Mouse (Mus musculus) cortical plate, adult 2 months (tissue): Measurements from ENCODE around the gene Cdca3.

Experiments used
- CTCF ChIP-seq: fragments of 200-500 bp; IDR thresholded peaks from 2 replicates; pipeline ENCODE4 v1.5.1; 2011; ENCODE audit warnings: mild to moderate bottlenecking, control low read depth, low read length; ENCODE audit not compliant: insufficient read depth; ENCODE audit errors: extremely low read depth
- POLR2A ChIP-seq: fragments of 200-500 bp; IDR thresholded peaks from 2 replicates; pipeline ENCODE4 v1.6.1; 2011; ENCODE audit warnings: mild to moderate bottlenecking, low read length, control low read depth; ENCODE audit not compliant: insufficient read depth; ENCODE audit errors: extremely low read depth

DNA sequence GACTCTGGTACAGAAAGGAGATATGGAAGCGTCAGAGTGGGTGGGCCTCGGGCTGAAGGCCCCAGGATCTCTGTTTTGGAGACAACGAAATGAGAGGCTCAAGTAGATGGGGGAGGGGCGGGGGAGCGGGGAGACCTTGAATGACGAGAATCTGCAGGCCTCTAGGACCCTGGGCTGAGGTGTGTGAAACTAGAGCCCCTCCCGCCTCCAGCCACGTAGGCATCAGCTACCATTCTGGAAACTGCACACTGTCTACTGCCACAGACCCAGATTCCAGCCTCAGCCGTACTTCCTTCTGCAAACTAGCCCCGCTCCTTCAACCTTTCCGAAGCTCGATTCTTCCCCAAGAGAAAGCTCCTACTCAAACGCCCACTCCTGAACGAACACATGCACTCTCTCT, 27.0 kb downstream of the Cdca3 start:
- peak; percentile 71; the same call in 1 of the 2 replicates for TF ChIP-seq POLR2A
- TF ChIP-seq CTCF = no peak
